10 mouse cellular contexts compared by ENCODE assay signal in genomic region chr17:53554088-53554487, GRCm38 (mm10). TPM values are rescaled to one million over a fixed set of nuclear protein-coding genes. Genes with fewer than 3 reads are reported as not detected.
DNase-seq lines count a peak whose midpoint lies in the region; ATAC-seq and TF ChIP-seq lines count a peak whose summit lies in the region.
"Had no signal": no experiment of that assay in that cellular context is flagged by ENCODE, and none has a peak within 500 bp of the region (broad histone marks: within the 10 kb centered on the region; RNA-seq: fewer than 3 reads in every experiment).

No protein-coding gene starts in this region.

- 62% methylated on average over 4 of the region's 4 CpGs for WGBS in lung, adult 2 months

- no peak for TF ChIP-seq POLR2A in lung, adult 2 months (IDR thresholded peaks at IDR 0.05; ENCODE audit: borderline replicate concordance, extremely low read depth, low read depth, low read length)
- TF ChIP-seq POLR2A in brain, embryonic 14.5 days (IDR thresholded peaks at IDR 0.05; ENCODE audit: borderline replicate concordance, extremely low read depth, insufficient read depth, insufficient read length, poor library complexity, severe bottlenecking) = no peak

- no peaks in the 10 kb centered on the region for H3K4me1 ChIP-seq in lung, adult 2 months (ENCODE audit: control insufficient read depth, insufficient read depth, low read length)

- no peak overlapping the region for H3K4me3 ChIP-seq in lung, adult 2 months (replicated peaks; ENCODE audit: extremely low read depth, low read depth, low read length)

- intact Hi-C loops in heart, postnatal 36 days (cut with DNase I) = no loop called here

- peak; percentile 67 to 84 for DNase-seq in adrenal gland, adult (ENCODE audit: inconsistent age in 2 of 2, low spot score in 1 of 2)
- no peak for DNase-seq in adrenal gland, adult 18-20 months (ENCODE audit: low spot score in 2 of 2)
- DNase-seq in lung, adult 2 months = no peak
- DNase-seq in lung, postnatal 4 days = no peak
- peak; percentile 20 for DNase-seq in brain, embryonic 14.5 days (ENCODE audit: low read depth)
- no peak for DNase-seq in right cerebral cortex, postnatal 25 days
- DNase-seq in heart, postnatal 36 days = no peak
- DNase-seq: lung, postnatal 10 days had no signal

- TF ChIP-seq CTCF in lung, adult 2 months (IDR thresholded peaks at IDR 0.05; ENCODE audit: insufficient read depth, low read length) = peak; percentile 61
- TF ChIP-seq CTCF in brain, embryonic 14.5 days (IDR thresholded peaks at IDR 0.05; ENCODE audit: borderline replicate concordance, extremely low read depth, insufficient read depth, insufficient read length) = peak; percentile 51; the same call in 1 of the 2 replicates

- ATAC-seq in monocyte, adult 5-6 weeks (replicated peaks; ENCODE audit: insufficient number of reproducible peaks, low FRiP score, low TSS enrichment, poor library complexity, severe bottlenecking) = 0 out of 2 replicates have a peak, but pooled peaks have one; percentile 13
- ATAC-seq: intestine, embryonic 16.5 days had no signal

RNA-seq across cellular contexts. Expression of gene Kat2b, which starts 12.6 kb away (rescaled TPM):
- 10 to 100 TPM; 50.8 to 85.6 TPM for total RNA-seq in adrenal gland, adult 18-20 months (2021)
- 11.2 and 15.3 TPM in 2 replicates for polyA plus RNA-seq in lung, adult 2 months (2012; rRNA removed)
- 12.5 and 13.1 TPM in 2 replicates for polyA plus RNA-seq in brain, embryonic 14.5 days (2012; rRNA removed)
- total RNA-seq in monocyte, adult 5-6 weeks (2017) = 58.3 to 89.5 TPM (median 71.8 TPM) in 3 replicates
- total RNA-seq in heart, postnatal 36 days (2021) = 10 to 100 TPM; 83.7 to 93.5 TPM

RNA-seq across cellular contexts. Expression of gene Pp2d1, which starts 14.8 kb away (rescaled TPM):
- not detected for total RNA-seq in adrenal gland, adult 18-20 months (2021)
- polyA plus RNA-seq in lung, adult 2 months (2012; rRNA removed) = not detected in 2 replicates
- polyA plus RNA-seq in brain, embryonic 14.5 days (2012; rRNA removed) = 0.03 TPM in 1 of 2 replicates, not detected in the other
- 0.29 TPM in 1 of 3 replicates, not detected in the others for total RNA-seq in monocyte, adult 5-6 weeks (2017)
- total RNA-seq in heart, postnatal 36 days (2021) = not detected

Comparison
In these comparisons a context has a peak if more than half of its experiments do, and no peak if none do; other contexts are left out.
1. DNase-seq: peak in adrenal gland, adult (2 of 2) and brain, embryonic 14.5 days (single experiment); none in adrenal gland, adult 18-20 months (0 of 2), lung, adult 2 months (single experiment), lung, postnatal 4 days (0 of 2), right cerebral cortex, postnatal 25 days (single experiment) and heart, postnatal 36 days (0 of 2).